Mouse (Mus musculus): ENCODE results near the gene Rnf220.

DNA sequence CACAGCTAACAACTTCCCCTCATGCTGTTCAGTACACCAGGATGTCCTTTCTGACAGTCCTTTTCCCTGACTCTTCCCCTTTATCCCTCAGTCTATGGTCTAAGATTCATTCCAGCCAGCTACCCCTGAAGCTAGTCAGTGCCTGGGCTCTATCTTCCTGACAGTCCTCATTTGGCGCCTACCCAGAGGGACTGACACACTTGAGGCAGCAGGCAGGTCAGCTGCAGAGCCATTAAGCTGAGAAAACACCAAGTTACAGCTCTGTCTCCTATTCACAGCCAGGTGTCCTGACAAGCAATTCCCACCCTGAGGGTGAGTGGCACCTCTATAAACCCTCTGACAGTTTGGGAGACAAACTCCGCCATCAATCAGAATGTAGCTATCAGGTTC, 217.6 kb downstream of the Rnf220 start:
- TF ChIP-seq EP300 (IDR thresholded peaks at IDR 0.05; ENCODE audit: low read depth) (no peak), CTCF (IDR thresholded peaks at IDR 0.05; ENCODE audit: low read depth) (no peak)

Data from liver, postnatal 0 days (tissue).